Mouse (Mus musculus) central nervous system, embryonic 14 days (tissue): Measurements from ENCODE around the gene Mrps14. TPM values are rescaled to one million over a fixed set of nuclear protein-coding genes. Genes with fewer than 3 reads are reported as not detected.

ENCODE experiments used
- polyA plus RNA-seq: library from polyadenylated mRNA; depleted of rRNA; stranded (reverse); fragments of >200 nt; gene quantifications from 2 replicates; pipeline ENCODE4 v1.2.3, GENCODE M21; 2012; rRNA removed

The Mrps14 gene
- polyA plus RNA-seq = 44.6 and 44.8 TPM in 2 replicates

DNA sequence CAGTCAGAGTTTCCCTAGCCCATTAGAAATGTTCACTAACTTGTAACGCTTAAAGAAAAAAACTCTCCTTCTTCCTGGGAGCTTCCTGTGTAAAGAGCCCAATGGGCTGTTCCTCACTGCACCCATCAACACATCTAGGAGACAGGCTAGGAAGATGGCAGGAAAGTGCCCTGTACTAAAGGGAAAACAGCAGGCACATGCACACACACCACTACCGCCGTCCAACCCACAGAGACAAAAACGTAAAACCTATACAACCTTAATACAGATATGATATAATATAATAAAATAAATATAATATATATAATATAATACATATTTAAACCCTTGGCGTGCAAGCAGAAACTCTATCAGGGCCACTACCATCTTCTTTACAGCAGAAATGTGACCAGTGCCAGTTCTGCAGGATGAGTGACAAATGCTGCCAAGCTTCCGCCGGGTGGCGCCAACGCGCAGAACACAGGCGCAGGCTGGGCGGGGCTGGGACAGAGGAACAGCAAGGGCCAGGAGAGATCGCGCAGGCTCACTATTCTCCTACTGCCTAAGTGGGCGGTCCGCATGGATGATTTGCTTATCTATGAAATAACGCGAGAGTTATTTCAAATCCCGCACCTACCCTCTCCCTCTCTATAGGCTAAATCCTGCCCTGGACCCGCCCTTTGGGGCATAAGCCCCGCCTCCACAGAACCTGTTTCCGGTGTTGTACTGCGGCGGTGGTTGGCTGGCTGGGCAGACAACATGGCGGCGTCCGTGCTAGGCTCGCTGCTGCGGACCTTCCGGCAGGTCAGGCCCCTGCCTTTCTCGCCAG is at the start of gene Mrps14:
Gene Mrps14, plus strand, starts transcription at position 687 of the 808 bp plus-strand sequence.

GRCm38 (mm10) chr1:160153480-160153879 is 41.5 kb upstream of the Mrps14 start, which contains the start of gene Tnn:
Gene Tnn, minus strand, starts transcription at chr1:160153580.

DNA sequence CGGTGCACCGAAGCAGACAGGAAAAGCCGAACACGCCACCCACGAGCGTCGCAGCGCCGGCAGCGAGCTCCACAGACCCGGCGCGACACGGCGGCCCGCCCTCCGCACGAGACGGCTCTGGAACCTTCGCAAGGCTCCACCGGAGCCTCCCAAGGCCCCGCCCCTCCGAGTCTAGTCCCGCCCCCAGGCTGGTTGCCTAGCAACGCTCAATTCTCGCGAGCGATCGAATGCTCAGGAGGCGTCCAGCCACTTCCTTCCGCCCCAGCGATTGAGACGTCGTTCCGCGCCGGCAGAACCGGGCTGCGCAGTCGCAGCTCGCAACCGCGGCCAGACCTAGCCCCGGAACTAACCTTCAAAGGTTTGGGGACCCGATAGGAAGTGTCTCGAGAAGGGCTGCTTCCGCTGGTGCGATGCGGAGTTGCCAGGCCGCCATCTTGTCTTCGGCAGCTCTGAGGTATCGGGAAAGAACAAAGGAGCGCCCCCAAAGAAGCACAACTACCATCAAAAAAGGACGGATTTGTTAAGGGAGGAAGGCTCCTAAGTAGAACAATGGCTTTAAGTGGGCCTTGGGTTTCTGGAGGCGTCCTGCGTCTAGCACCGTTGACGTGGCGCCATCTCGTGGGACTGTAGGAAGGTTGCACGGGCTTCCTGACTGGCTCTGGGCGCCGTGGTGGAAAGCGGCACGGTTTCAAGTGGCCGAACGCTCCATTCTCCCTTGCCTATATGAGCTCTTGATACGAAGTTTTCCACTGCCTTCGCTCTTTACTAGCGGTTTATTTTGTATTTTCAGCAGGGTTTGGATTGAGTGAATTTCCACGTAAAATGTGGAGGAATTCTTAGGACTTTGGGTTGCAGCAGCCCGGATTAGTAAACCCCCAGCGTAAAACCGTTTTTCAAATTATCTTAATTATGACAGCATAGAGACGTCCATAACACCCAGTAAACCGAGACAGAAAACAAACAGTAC is 18.0 kb downstream of the Mrps14 start, which contains the start of gene Cacybp:
Gene Cacybp, minus strand, starts transcription at position 173 of the 967 bp plus-strand sequence.

Other genes with a start within 250 kb of the Mrps14 start
- gene 4930523C07Rik, start 150.8 kb upstream of the Mrps14 start, polyA plus RNA-seq = 0.82 and 2.7 TPM in 2 replicates
- gene Tnn, start 41.6 kb upstream of the Mrps14 start, polyA plus RNA-seq = 1.4 and 2.4 TPM in 2 replicates
- 84.4 and 98.2 TPM in 2 replicates for gene Cacybp, start 17.7 kb downstream of the Mrps14 start, polyA plus RNA-seq